Mouse (Mus musculus) heart, adult 2 months (tissue): ENCODE data around the gene Ralgps1. TPM values are rescaled to one million over a fixed set of nuclear protein-coding genes. Genes with fewer than 3 reads are reported as not detected.

Experiments used
- DNase-seq, 2 experiments: peaks; one replicate each; pipeline ENCODE4 v3.0.0; 2021
- H3K27ac ChIP-seq: fragments of 200-600 bp; 2 replicates; pipeline ENCODE4 v1.8.1; 2022
- H3K27me3 ChIP-seq: fragments of 200-500 bp; 2 replicates; pipeline ENCODE4 v1.6.1; 2012; ENCODE audit warnings: mild to moderate bottlenecking, low read length, inconsistent platforms, mixed read lengths; ENCODE audit not compliant: control insufficient read depth, insufficient read depth
- H3K36me3 ChIP-seq: fragments of 200-500 bp; 2 replicates; pipeline ENCODE4 v1.6.1; 2012; ENCODE audit warnings: low read length, inconsistent platforms; ENCODE audit not compliant: control insufficient read depth, insufficient read depth
- H3K4me1 ChIP-seq: fragments of 200-500 bp; 2 replicates; pipeline ENCODE4 v1.6.1; 2011; ENCODE audit warnings: low read length; ENCODE audit not compliant: control insufficient read depth, insufficient read depth
- H3K4me3 ChIP-seq: fragments of 200-600 bp; 2 replicates; pipeline ENCODE4 v1.8.1; 2022
- H3K79me2 ChIP-seq: fragments of 200-500 bp; replicated peaks from 2 replicates; pipeline ENCODE4 v1.6.1; 2012; ENCODE audit warnings: mild to moderate bottlenecking, inconsistent platforms, low read length, moderate library complexity, mixed read lengths; ENCODE audit not compliant: control insufficient read depth, insufficient read depth
- H3K9ac ChIP-seq: fragments of 200-500 bp; 2 replicates; pipeline ENCODE4 v1.6.1; 2012; ENCODE audit warnings: low read depth, mild to moderate bottlenecking, control low read depth, inconsistent platforms, low read length, mixed read lengths
- CTCF ChIP-seq: fragments of 200-600 bp; IDR thresholded peaks from 2 replicates; pipeline ENCODE4 v1.8.1; 2022; ENCODE audit warnings: antibody characterized with exemption, mild to moderate bottlenecking, moderate library complexity
- EP300 ChIP-seq: fragments of 200-500 bp; IDR thresholded peaks from 2 replicates; pipeline ENCODE4 v1.6.1; 2011; ENCODE audit warnings: low read depth, low read length, control low read depth; ENCODE audit not compliant: insufficient read depth
- POLR2A ChIP-seq: fragments of 200-500 bp; IDR thresholded peaks from 2 replicates; pipeline ENCODE4 v1.6.1; 2011; ENCODE audit warnings: mild to moderate bottlenecking, low read depth, low read length, control low read depth; ENCODE audit not compliant: insufficient read depth
- WGBS: fragments of 180-500 bp; shearing (Covaris S2); methylation state at CpG from one replicate; pipeline ENCODE4 v1.1.7; 2018; 5-methylcytosine and 5-hydroxymethylcytosine counted together
- intact Hi-C: fragments of 180-260 bp; cut with DNase I; formaldehyde crosslinking; loops from one replicate; pipeline ENCODE4 v1.15.1; 2025
- polyA plus RNA-seq: library from polyadenylated mRNA; depleted of rRNA; stranded (reverse); fragments of >200 nt; gene quantifications from 2 replicates; pipeline ENCODE4 v1.2.3, GENCODE M21; 2012
- total RNA-seq, 2 experiments: library from RNA; stranded (reverse); gene quantifications; 2 replicates each; pipeline ENCODE4 v1.2.3; 2021

Gene Ralgps1
- total and polyA plus RNA-seq, 3 experiments, result 3.8 to 5.3 (median 4.9) TPM

DNA sequence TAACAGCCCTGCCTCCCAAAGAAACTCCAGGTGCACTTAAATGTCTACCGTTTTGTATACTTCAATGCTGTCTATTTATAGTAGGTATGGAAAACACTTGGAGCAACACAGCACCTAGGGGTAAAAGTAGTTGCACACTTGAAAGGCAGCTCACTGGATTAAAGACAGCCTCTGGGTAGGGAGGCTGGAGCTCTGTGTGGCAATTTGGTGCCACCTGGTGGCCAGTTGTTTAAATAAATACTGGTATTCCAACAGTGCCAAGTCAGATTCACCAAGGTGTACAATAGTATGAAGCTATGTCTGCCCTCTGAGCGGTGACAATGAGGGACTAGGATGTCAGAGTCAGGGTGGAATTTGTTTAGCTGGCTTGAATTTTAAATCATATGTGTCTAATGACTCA is 22.2 kb downstream of the Ralgps1 start:
- Histone ChIP-seq H3K9ac (no peak overlapping the region), H3K27me3 (no peaks in the 10 kb centered on the region), H3K79me2 (no peaks in the 10 kb centered on the region), H3K27ac (no peak overlapping the region), H3K36me3 (no peaks in the 10 kb centered on the region), H3K4me1 (peaks cover 3% of the 10 kb centered on the region), H3K4me3 (no peak overlapping the region)
- DNase-seq, result peak; percentile 74 to 78
- intact Hi-C loops, result loop anchor here (1.0 to 2.0 kb wide), 2 partner anchors 130 to 195 kb away; no protein-coding TSS in a partner anchor
- 22% methylated on average over 2 of the region's 2 CpGs for WGBS
- TF ChIP-seq EP300 (peak; percentile 83), POLR2A (no peak), CTCF (peak; percentile 94; the same call in 1 of the 2 replicates)

DNA sequence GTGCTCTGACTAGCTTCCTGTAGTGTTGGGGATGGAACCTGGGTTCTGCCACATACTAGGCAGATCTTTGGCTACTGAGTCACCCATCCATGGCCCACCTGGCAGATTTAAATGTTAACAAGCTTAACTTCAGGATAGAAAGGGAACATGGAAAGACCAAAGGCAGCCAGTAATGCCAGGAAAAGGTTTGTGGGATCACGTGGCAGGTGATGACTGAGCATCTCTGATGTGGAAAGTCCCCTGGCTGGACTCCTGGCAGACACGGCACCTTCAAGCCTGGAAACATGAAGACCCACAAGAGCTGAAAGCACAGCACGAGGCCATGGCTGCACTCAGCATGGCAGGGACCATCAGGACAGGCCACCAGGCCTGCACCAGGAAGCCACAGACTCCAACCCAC is 23.0 kb downstream of the Ralgps1 start:
- H3K4me1 ChIP-seq, result peaks cover 5% of the 10 kb centered on the region
- H3K27me3 ChIP-seq, result no peaks in the 10 kb centered on the region
- WGBS, result 55% methylated on average over 3 of the region's 3 CpGs
- no peaks in the 10 kb centered on the region for H3K36me3 ChIP-seq
- no peaks in the 10 kb centered on the region for H3K79me2 ChIP-seq
- TF ChIP-seq EP300 (no peak), POLR2A (no peak), CTCF (no peak)
- no peak overlapping the region for H3K27ac ChIP-seq
- no peak overlapping the region for H3K9ac ChIP-seq
- no peak overlapping the region for H3K4me3 ChIP-seq
- intact Hi-C loops, result loop anchor here (2.0 kb wide), 1 partner anchor 129 kb away; no protein-coding TSS in a partner anchor
- no peak for DNase-seq

DNA sequence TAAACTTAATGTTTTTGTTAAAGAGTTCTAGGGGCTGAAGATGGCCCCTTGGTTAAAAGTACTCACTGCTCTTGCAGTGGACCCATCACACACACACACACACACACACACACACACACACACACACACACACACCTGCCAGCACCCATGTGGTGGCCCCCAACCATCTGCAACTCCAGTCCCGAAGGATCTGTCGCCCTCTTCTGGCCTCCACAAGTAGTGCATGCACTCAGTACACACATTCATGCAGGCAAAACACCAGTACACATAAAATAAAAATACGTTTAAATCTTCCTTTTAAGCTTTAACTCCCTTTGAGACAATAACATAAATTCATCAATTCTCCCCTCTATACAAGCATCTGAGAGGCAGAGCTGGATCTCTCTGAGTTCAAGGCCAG is 23.7 kb downstream of the Ralgps1 start:
- Histone ChIP-seq H3K9ac (no peak overlapping the region), H3K79me2 (no peaks in the 10 kb centered on the region), H3K4me3 (no peak overlapping the region), H3K36me3 (no peaks in the 10 kb centered on the region), H3K27ac (no peak overlapping the region), H3K27me3 (no peaks in the 10 kb centered on the region), H3K4me1 (peaks cover 3% of the 10 kb centered on the region)
- intact Hi-C loops, result loop anchor here (2.0 kb wide), 1 partner anchor 129 kb away; no protein-coding TSS in a partner anchor
- 35% methylated on average over 3 of the region's 3 CpGs for WGBS
- peak in 1 of 2 experiments; percentile 60 for DNase-seq
- TF ChIP-seq POLR2A (no peak), CTCF (peak; percentile 73), EP300 (no peak)

GRCm38 (mm10) chr2:33346749-33347148 is 24.5 kb downstream of the Ralgps1 start:
- 79% methylated on average over 5 of the region's 5 CpGs for WGBS
- TF ChIP-seq CTCF (no peak), POLR2A (no peak), EP300 (no peak)
- Histone ChIP-seq H3K27ac (no peak overlapping the region), H3K36me3 (no peaks in the 10 kb centered on the region), H3K9ac (no peak overlapping the region), H3K4me3 (no peak overlapping the region), H3K27me3 (no peaks in the 10 kb centered on the region), H3K79me2 (no peaks in the 10 kb centered on the region), H3K4me1 (peaks cover 3% of the 10 kb centered on the region)
- DNase-seq, result no peak
- intact Hi-C loops, result no loop called here

DNA sequence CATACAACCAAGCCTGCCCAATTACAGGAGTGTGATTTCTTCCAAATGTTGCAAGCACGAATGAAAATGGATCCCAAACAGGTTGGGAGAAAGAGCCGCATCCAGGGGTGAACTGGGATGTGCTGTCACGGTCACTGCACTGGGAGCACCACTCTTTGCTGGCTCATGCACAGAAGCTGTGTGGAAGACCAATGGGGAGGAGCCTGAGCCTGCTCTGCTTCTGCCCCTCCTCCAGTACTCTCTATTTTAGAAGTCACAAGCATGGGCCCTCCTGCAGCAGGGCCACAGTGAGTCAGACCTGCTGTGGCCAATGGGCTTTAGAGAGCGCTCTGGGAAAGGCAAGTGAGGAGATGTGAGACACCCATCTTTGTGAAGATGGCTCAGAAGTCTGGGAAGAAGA is 25.3 kb downstream of the Ralgps1 start:
- Histone ChIP-seq H3K27me3 (no peaks in the 10 kb centered on the region), H3K4me3 (no peak overlapping the region), H3K4me1 (peaks cover 3% of the 10 kb centered on the region), H3K27ac (peak overlapping the region; percentile 31), H3K79me2 (no peaks in the 10 kb centered on the region), H3K36me3 (no peaks in the 10 kb centered on the region), H3K9ac (no peak overlapping the region)
- TF ChIP-seq CTCF (no peak), POLR2A (peak; percentile 10; the same call in 1 of the 2 replicates)
- intact Hi-C loops, result no loop called here
- peak; percentile 50 to 51 for DNase-seq
- WGBS, result 62% methylated on average over 4 of the region's 4 CpGs

DNA sequence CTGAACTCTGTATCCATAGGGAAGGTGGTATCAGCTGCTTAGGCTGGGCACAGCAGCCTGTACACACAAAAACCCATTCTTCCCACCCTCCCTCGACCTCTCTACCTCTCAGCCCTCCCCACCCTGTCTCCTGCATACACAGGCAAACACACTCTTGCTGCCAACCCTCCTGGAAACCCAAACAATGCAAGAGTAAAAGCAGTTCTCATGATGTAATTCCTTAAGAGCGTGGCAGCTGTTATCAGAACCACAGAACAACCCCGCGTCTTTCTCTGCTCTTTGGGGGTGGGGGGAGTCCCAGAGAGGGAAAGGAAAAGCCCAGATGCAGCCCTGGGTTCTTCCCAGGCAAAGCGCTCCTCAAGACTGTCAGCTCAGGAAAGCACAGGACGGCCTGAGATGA is 25.8 kb downstream of the Ralgps1 start:
- 29% methylated on average over 6 of the region's 6 CpGs for WGBS
- peaks cover 3% of the 10 kb centered on the region for H3K4me1 ChIP-seq
- no peaks in the 10 kb centered on the region for H3K79me2 ChIP-seq
- H3K9ac ChIP-seq, result no peak overlapping the region
- DNase-seq, result no peak
- no peak overlapping the region for H3K4me3 ChIP-seq
- H3K27ac ChIP-seq, result peak overlapping the region; percentile 31
- TF ChIP-seq POLR2A (no peak), EP300 (no peak), CTCF (no peak)
- no peaks in the 10 kb centered on the region for H3K27me3 ChIP-seq
- no peaks in the 10 kb centered on the region for H3K36me3 ChIP-seq
- intact Hi-C loops, result no loop called here
